Mouse (Mus musculus) B cell, adult (primary cell): ENCODE measurements around the gene Mthfd1l. TPM values are rescaled to one million over a fixed set of nuclear protein-coding genes. Genes with fewer than 3 reads are reported as not detected.

Experiments
- total RNA-seq: library from RNA; stranded (reverse); gene quantifications from 4 replicates; pipeline ENCODE4 v1.2.4, GENCODE M21; 2023; ENCODE audit not compliant: inconsistent age

The Mthfd1l gene
- 32.3 to 37.0 TPM (median 35.4 TPM) in 4 replicates for total RNA-seq

GRCm38 (mm10) chr10:3972981-3973588 is at the start of gene Mthfd1l:
Gene Mthfd1l (plus strand): TSS chr10:3973118.

Other genes with a start within 250 kb of the Mthfd1l start
- gene Plekhg1, start 232.8 kb upstream of the Mthfd1l start, total RNA-seq = 0.12 to 0.13 TPM in 2 of 4 replicates, not detected in the others